Mouse (Mus musculus) hindbrain, embryonic 11.5 days (tissue): ENCODE data around the gene Cers2. TPM values are rescaled to one million over a fixed set of nuclear protein-coding genes. Genes with fewer than 3 reads are reported as not detected.

Source experiments
- ATAC-seq: fragments of 200-750 bp; cut with Nextera tagmentation; 2 replicates; pipeline ENCODE4 v1.8.0; 2017; ENCODE audit warnings: mild to moderate bottlenecking, moderate TSS enrichment, moderate library complexity; ENCODE audit not compliant: low FRiP score
- DNase-seq: peaks from one replicate; pipeline ENCODE4 v3.0.0-alpha.2; 2015; ENCODE audit warnings: low spot score
- H3K27ac ChIP-seq: fragments of 300-500 bp; sonication (generic); 2 replicates; pipeline ENCODE4 v1.5.1; 2014; ENCODE audit warnings: mild to moderate bottlenecking, low read depth, low read length
- H3K27me3 ChIP-seq: fragments of 300-500 bp; sonication (generic); 2 replicates; pipeline ENCODE4 v1.6.1; 2014; ENCODE audit warnings: mild to moderate bottlenecking, low read length, moderate library complexity, mixed read lengths; ENCODE audit not compliant: control insufficient read depth, insufficient read depth
- H3K36me3 ChIP-seq: fragments of 300-500 bp; sonication (generic); 2 replicates; pipeline ENCODE4 v1.6.1; 2014; ENCODE audit warnings: mild to moderate bottlenecking, low read length, moderate library complexity, mixed read lengths; ENCODE audit not compliant: control insufficient read depth, insufficient read depth
- H3K4me1 ChIP-seq: fragments of 300-500 bp; sonication (generic); replicated peaks from 2 replicates; pipeline ENCODE4 v1.6.1; 2014; ENCODE audit warnings: low read length, mixed read lengths; ENCODE audit not compliant: control insufficient read depth, insufficient read depth
- H3K4me2 ChIP-seq: fragments of 300-500 bp; sonication (generic); replicated peaks from 2 replicates; pipeline ENCODE4 v1.6.1; 2014; ENCODE audit warnings: mild to moderate bottlenecking, low read depth, low read length
- H3K4me3 ChIP-seq: fragments of 300-500 bp; sonication (generic); 2 replicates; pipeline ENCODE4 v1.5.1; 2014; ENCODE audit warnings: low read depth, low read length
- H3K9ac ChIP-seq: fragments of 300-500 bp; sonication (generic); 2 replicates; pipeline ENCODE4 v1.6.1; 2014; ENCODE audit warnings: low read depth, low read length
- H3K9me3 ChIP-seq: fragments of 300-500 bp; sonication (generic); 2 replicates; pipeline ENCODE4 v1.6.1; 2016; ENCODE audit warnings: low read length; ENCODE audit not compliant: control insufficient read depth
- WGBS: fragments of 180-500 bp; shearing (Covaris S2); extraction: QIAGEN DNeasy Blood & Tissue Kit; methylation state at CpG from one replicate; pipeline ENCODE4 v1.1.7; 2014; 5-methylcytosine and 5-hydroxymethylcytosine counted together
- polyA plus RNA-seq: library from polyadenylated mRNA; unstranded; fragments of >200 nt; fragmentation: Nextera tagmentation; extraction: Ambion mirVana; gene quantifications from 2 replicates; pipeline ENCODE4 v1.2.1, GENCODE M21; 2014

Cers2 gene
- polyA plus RNA-seq, 1 experiment from 2014 or later, result 101 TPM

- Histone ChIP-seq H3K36me3 (no peaks in the 10 kb centered on the region), H3K9me3 (no peaks in the 10 kb centered on the region), H3K4me1 (no peaks in the 10 kb centered on the region), H3K27me3 (no peaks in the 10 kb centered on the region), H3K9ac (no peak overlapping the region), H3K4me3 (no peak overlapping the region), H3K27ac (no peak overlapping the region), H3K4me2 (no peak overlapping the region)
- ATAC-seq (no peak), DNase-seq (no peak)
- 79% methylated on average over 3 of the region's 3 CpGs for WGBS
Measured at GRCm38 (mm10) chr3:95310496-95310895, 4.1 kb upstream of the Cers2 start.

DNA sequence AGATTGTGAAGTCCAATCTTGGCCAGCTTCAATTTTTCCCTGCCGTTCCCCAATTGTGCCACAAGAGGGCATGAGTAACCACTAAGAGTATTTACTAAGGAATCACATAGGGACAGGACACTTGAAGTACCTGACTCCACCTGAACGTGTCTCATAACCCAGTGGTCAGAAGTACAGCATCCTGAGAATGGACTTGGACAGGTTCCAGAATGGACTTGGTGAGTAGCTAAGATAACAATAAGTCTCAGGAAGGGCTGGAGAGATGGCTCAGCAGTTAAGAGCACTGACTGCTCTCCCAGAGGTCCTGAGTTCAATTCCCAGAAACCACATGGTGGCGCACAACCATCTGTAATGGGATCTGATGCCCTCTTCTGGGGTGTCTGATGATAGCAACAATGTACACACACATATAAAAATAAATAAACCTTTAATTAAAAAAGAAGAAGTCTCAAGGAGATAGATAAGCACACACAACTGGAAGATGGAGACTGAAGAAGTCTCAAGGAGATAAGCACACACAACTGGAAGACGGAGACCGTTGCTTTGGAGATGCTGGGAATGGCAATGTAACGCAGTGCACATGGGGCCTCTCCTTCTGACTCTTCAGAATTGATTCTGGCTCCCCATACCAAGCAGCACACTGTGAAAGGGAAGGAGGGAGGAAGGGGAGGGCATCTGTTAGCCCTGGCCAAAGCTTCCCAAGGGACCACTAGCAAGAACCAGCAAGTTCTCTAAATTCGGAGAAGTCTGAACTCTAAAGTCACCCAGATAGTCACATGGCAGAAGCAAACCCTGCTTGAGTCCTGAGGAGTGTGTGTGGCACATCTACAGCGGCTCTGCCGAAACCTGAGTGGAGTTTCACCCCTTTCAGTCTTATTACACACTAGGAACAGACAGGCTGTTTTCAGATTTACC is 3.4 kb upstream of the Cers2 start:
- Histone ChIP-seq H3K4me2 (no peak overlapping the region), H3K27me3 (no peaks in the 10 kb centered on the region), H3K27ac (no peak overlapping the region), H3K4me1 (peaks cover 4% of the 10 kb centered on the region), H3K4me3 (no peak overlapping the region), H3K9me3 (no peaks in the 10 kb centered on the region), H3K36me3 (no peaks in the 10 kb centered on the region), H3K9ac (no peak overlapping the region)
- DNase-seq, result peak; percentile 80
- no peak for ATAC-seq
- 70% methylated on average over 9 of the region's 9 CpGs for WGBS

GRCm38 (mm10) chr3:95312623-95313022 is 2.0 kb upstream of the Cers2 start:
- no peak for ATAC-seq
- Histone ChIP-seq H3K27me3 (no peaks in the 10 kb centered on the region), H3K9ac (no peak overlapping the region), H3K9me3 (no peaks in the 10 kb centered on the region), H3K27ac (no peak overlapping the region), H3K4me1 (peaks cover 9% of the 10 kb centered on the region), H3K4me2 (no peak overlapping the region), H3K36me3 (no peaks in the 10 kb centered on the region), H3K4me3 (no peak overlapping the region)
- DNase-seq, result no peak
- WGBS, result 82% methylated on average over 6 of the region's 6 CpGs

GRCm38 (mm10) chr3:95313476-95313875 is 1.1 kb upstream of the Cers2 start:
- Histone ChIP-seq H3K27me3 (no peaks in the 10 kb centered on the region), H3K9me3 (no peaks in the 10 kb centered on the region), H3K36me3 (no peaks in the 10 kb centered on the region), H3K9ac (no peak overlapping the region), H3K4me2 (no peak overlapping the region), H3K4me1 (peaks cover 12% of the 10 kb centered on the region), H3K27ac (no peak overlapping the region), H3K4me3 (no peak overlapping the region)
- no peak for ATAC-seq
- DNase-seq, result no peak
- WGBS, result 41% methylated on average over 7 of the region's 7 CpGs

- WGBS, result 55% methylated on average over 6 of the region's 6 CpGs
- DNase-seq (no peak), ATAC-seq (no peak)
- H3K27me3 ChIP-seq, result no peaks in the 10 kb centered on the region
- peak overlapping the region; percentile 80; the same call in 1 of the 2 replicates for H3K4me2 ChIP-seq
- no peaks in the 10 kb centered on the region for H3K9me3 ChIP-seq
- H3K4me1 ChIP-seq, result peaks cover 14% of the 10 kb centered on the region
- no peak overlapping the region for H3K27ac ChIP-seq
- no peak overlapping the region for H3K9ac ChIP-seq
- no peaks in the 10 kb centered on the region for H3K36me3 ChIP-seq
- no peak overlapping the region for H3K4me3 ChIP-seq
Measured at GRCm38 (mm10) chr3:95314075-95314474, 516 bp upstream of the Cers2 start.

GRCm38 (mm10) chr3:95315094-95315843 is 678 bp downstream of the Cers2 start:
- under 1% methylated on average over 61 of the region's 71 CpGs for WGBS
- Histone ChIP-seq H3K4me1 (peaks cover 14% of the 10 kb centered on the region), H3K27me3 (no peaks in the 10 kb centered on the region), H3K4me2 (peak overlapping the region; percentile 80), H3K4me3 (peak overlapping the region; percentile 88), H3K9ac (peak overlapping the region; percentile 99), H3K36me3 (no peaks in the 10 kb centered on the region), H3K9me3 (no peaks in the 10 kb centered on the region), H3K27ac (peak overlapping the region; percentile 91)
- DNase-seq (peak; percentile 87), ATAC-seq (peak; percentile 95)

DNA sequence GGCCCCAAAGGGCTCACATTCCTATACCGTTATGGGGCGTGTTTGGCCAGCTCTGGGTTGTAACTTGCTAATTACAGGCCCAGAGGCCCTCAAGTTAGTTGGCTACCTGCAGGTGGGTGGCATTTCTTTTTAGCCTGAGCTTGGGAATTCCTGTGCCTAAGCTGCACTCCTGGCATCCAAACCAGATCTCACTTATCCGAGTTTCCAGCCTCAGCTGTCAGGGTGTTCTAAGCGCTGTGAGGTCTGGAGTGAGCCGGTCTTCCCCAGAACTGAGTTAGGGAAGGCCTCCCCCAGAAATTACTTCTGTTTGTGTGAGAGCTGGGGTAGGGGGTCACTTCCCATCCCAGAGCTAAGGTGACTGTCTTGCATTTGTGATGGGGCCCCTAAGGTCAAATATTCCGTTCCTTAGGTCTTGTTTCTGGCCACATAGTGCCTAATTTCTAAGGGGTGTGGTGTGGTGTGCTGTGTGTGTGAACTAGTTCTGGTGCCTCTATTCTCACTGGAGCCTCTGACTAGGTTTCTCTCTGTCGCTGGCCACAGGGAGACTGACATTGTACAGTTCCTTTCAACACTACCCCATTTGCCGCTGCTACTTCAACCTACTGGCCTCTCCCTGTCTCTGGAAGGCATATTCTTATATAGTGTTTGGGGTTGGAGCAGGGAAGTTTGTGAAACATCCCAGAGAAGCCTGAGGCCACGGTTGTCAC is 1.4 kb downstream of the Cers2 start:
- no peak for DNase-seq
- H3K4me1 ChIP-seq, result peaks cover 14% of the 10 kb centered on the region
- peaks cover 3% of the 10 kb centered on the region; the same call in 1 of the 2 replicates for H3K36me3 ChIP-seq

GRCm38 (mm10) chr3:95317414-95318080 is 3.0 kb downstream of the Cers2 start:
- Histone ChIP-seq H3K9me3 (no peaks in the 10 kb centered on the region), H3K27ac (no peak overlapping the region), H3K4me3 (no peak overlapping the region), H3K27me3 (no peaks in the 10 kb centered on the region), H3K9ac (no peak overlapping the region), H3K4me2 (no peak overlapping the region), H3K4me1 (peaks cover 14% of the 10 kb centered on the region), H3K36me3 (peaks cover 10% of the 10 kb centered on the region)
- WGBS, result 22% methylated on average over 12 of the region's 12 CpGs
- no peak for ATAC-seq
- peak; percentile 74 for DNase-seq

More for the DNA sequence above, 1.4 kb downstream of the Cers2 start:
- Histone ChIP-seq H3K27me3 (no peaks in the 10 kb centered on the region), H3K9ac (peak overlapping the region; percentile 99), H3K27ac (peak overlapping the region; percentile 91; the same call in 1 of the 2 replicates), H3K4me3 (peak overlapping the region; percentile 88), H3K4me2 (peak overlapping the region; percentile 80), H3K9me3 (no peaks in the 10 kb centered on the region)
- ATAC-seq, result no peak
- 15% methylated on average over 9 of the region's 9 CpGs for WGBS
